Mouse (Mus musculus) R1 (cell line): ENCODE results near the gene Fyttd1.

Experiments
- DNase-seq: peaks from one replicate; pipeline ENCODE4 v3.0.0-alpha.2; 2018; ENCODE audit warnings: low read depth, low spot score

The Fyttd1 gene

GRCm38 (mm10) chr16:32942694-32943093 is 65.4 kb downstream of the Fyttd1 start:
- DNase-seq: no peak

DNA sequence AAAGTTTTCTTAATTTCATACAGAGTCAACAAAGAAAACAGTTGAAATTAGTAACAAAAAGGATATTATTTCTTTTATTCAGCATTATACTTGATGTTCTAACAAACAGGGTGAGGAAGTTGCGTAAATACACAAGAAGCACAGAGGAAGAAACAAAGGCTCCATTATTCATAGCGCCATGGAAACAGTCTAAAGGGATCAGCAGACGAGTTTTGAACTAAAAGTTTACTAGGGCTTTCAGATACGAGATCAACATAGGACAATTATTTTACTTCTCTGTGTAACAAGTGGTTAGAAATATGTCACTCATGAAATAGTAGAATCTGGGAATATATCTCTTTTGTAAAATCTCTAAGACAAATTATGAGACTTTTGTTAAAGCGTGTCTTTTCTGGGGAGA is 68.1 kb downstream of the Fyttd1 start:
- DNase-seq: no peak

DNA sequence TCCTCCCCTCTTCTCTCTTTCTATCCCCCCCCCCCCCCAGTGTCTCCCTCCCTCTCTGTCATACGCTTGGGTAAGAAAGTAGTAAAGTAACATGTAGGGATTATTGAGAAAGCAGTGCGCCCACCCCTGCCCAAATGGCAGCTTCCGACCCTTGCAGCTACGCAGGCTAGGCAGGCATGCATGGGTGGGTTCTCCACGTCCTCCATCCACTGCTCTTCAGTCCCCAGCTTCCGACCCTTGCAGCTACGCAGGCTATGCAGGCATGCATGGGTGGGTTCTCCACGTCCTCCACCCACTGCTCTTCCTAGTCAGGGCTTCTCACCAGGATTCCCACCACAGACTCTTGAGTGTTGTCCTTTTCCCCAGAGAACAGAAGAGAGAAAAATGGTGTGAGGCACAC is 70.7 kb downstream of the Fyttd1 start:
- DNase-seq: no peak

DNA sequence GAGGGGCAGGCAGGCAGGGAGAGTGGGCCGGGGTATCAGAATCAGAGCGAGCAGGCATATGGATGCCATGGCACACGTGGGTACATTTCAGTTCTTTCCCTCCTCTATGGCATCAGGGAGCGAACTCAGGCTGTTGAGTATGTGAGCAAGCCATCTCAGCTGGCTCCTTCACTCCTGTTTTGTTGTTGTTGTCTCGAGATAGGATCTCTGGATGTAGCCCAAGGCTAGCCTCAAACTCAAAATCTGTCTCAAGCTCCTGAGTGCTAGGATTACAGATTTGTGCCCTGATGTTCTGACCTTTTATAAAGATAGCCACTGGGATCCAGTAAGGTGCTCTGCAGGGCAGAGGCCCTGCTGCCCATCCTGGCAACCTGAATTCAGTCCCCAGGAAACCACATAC is 71.4 kb downstream of the Fyttd1 start:
- DNase-seq: no peak

- DNase-seq: no peak
These were observed 72.0 kb downstream of the Fyttd1 start for GRCm38 (mm10) chr16:32949281-32949680.

- DNase-seq: peak; percentile 72
These were observed 73.8 kb downstream of the Fyttd1 start for GRCm38 (mm10) chr16:32951074-32951473.

- DNase-seq: no peak
These were observed 76.5 kb downstream of the Fyttd1 start for GRCm38 (mm10) chr16:32953806-32954205.

DNA sequence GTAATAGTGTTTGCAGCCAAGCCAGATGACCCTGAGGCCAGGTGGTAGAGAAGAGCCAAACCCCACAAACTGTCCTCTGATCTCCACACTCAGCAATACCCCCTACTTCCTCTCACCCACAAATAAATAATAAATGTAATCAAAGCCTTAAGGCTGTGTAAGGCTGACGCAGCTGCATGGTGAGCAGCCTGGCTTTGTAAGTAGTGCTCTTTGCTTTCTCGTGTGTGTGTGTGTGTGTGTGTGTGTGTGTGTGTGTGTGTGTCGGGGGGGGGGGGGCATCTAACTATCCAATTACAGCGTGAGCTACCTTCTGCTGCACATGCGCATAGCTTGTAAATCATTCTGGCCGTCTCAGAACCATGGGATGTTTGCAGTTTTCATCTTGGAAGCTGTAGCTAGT is 77.0 kb downstream of the Fyttd1 start:
- DNase-seq: no peak

DNA sequence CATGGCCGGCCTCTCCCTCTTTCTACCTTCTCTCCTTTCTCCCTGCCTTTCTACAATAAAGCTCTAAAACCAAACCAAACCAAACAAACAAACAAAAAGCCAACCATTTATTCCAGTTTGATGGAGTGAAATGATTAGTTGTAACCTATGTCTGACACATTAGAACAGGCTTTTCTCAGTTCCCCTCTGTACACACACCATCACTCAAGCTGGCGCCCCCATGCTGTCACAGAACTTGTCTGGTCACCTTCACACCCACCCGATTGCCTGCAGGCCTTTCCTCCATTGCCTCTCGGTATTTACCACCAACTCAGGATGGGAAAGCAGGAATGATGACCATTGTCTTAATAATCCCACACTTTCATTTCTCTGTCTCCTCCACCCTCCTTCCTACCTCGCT is 79.6 kb downstream of the Fyttd1 start:
- peak; percentile 27 for DNase-seq
